Mouse (Mus musculus): Measurements from ENCODE around the gene Dnmt3a. TPM values are rescaled to one million over a fixed set of nuclear protein-coding genes. Genes with fewer than 3 reads are reported as not detected.

The Dnmt3a gene
- polyA plus RNA-seq, 1 experiment from 2014 or later: 116 TPM

DNA sequence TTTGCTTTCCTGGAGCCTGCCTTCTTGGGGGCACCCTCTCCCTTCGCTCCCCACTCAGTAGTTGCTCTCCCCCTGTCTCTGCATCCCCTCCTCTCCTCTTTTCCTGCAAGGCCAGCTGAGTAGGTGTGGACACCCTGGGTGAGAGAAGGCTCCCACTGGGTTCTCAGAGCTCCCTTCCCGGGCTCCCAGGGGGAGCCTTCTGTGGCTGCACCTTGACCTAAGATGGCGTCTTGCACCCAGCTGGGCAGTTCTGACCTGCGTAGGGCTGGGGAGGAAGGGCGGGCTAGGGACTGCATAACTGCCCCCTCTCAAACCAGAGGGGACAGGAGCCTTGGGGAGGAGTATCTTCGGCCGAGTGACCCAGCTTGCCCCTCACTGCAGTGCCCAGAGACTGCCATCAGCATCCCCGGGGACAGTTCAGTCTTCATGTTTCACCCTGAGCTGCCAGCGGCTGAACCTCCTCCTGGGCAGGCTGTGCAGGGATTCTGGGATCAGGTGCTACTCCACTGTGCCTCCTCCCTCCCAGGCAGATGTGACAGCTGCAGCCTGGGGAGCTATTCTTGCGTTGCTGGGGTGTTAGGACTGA, 2.7 kb downstream of the Dnmt3a start:
- Histone ChIP-seq H3K4me1 (peaks cover 57% of the 10 kb centered on the region), H3K4me2 (peak overlapping the region; percentile 82), H3K9me3 (replicated peaks) (no peaks in the 10 kb centered on the region), H3K27ac (replicated peaks) (peak overlapping the region; percentile 96), H3K27me3 (replicated peaks) (no peaks in the 10 kb centered on the region), H3K4me3 (replicated peaks) (peak overlapping the region; percentile 83), H3K36me3 (no peaks in the 10 kb centered on the region), H3K9ac (replicated peaks) (peak overlapping the region; percentile 89)
- 7% methylated on average over 10 of the region's 10 CpGs for WGBS
- peak; percentile 13 for ATAC-seq (ENCODE audit: low FRiP score)

DNA sequence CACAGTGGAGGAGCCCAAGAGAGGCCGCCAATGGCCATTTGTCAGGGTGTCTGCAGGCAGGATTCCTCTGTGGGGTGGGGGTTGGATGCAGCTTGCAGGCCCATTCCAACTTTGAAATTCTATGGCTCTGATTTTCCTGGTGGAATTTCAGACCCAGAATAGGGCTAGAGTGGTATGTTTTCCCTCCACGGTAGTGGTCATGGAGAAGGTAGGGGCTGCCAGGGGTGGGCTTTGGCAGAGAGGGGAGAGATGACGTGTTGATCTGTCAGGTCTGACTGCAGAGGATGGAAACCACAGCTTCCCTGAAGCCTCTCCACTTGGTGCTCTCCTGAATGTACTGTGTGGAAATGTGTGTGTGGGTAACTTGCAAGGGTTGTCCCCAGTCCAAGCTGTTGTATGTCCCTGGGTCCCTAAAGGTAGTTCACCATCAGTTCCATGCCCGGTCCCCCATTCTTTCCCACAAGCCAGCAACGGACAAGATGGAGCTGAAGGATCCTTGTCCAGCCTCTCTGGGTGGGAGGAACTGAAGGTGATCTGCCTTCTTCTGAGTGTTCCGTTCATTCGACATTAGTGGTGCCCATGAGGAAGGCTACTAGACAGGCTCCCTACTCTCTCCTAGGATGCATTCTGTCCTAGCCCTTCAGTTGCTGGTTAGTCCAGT, 3.8 kb downstream of the Dnmt3a start:
- H3K4me3 ChIP-seq (replicated peaks): no peak overlapping the region
- peaks cover 62% of the 10 kb centered on the region for H3K4me1 ChIP-seq
- peak overlapping the region; percentile 28; the same call in 1 of the 2 replicates for H3K27ac ChIP-seq (replicated peaks)
- H3K36me3 ChIP-seq: no peaks in the 10 kb centered on the region
- H3K9me3 ChIP-seq (replicated peaks): no peaks in the 10 kb centered on the region
- peak overlapping the region; percentile 82 for H3K4me2 ChIP-seq
- H3K27me3 ChIP-seq (replicated peaks): no peaks in the 10 kb centered on the region
- 82% methylated on average over 7 of the region's 7 CpGs for WGBS
- ATAC-seq (ENCODE audit: low FRiP score): no peak
- no peak overlapping the region for H3K9ac ChIP-seq (replicated peaks)

DNA sequence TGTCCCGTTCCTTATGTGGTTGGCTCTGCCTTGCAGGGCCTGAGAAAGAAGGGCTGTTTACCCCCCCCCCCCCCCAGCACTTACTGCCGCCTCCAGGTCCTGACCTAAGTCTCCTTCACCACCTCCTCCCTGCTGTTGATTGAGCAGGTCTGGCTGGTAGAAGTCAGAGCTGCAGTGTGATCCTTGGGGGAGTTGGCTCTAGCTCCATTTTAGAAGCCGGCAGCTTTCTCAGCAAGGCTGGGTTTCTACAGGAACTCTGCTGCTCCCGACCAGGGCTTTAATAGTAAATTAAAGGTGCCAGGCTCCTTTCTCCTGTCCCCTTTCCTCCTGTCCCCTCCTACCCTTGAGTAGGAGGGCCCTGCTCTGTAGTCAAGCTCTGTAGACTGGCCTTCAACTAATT, 4.6 kb downstream of the Dnmt3a start:
- 31% methylated on average over 4 of the region's 4 CpGs for WGBS
- 0 out of 2 replicates have a peak overlapping the region, but pooled peaks have one; percentile 23 for H3K27ac ChIP-seq (replicated peaks)
- no peak overlapping the region for H3K4me3 ChIP-seq (replicated peaks)
- H3K27me3 ChIP-seq (replicated peaks): no peaks in the 10 kb centered on the region
- no peaks in the 10 kb centered on the region for H3K9me3 ChIP-seq (replicated peaks)
- H3K9ac ChIP-seq (replicated peaks): no peak overlapping the region
- no peak for ATAC-seq (ENCODE audit: low FRiP score)
- H3K36me3 ChIP-seq: no peaks in the 10 kb centered on the region
- H3K4me1 ChIP-seq: peaks cover 66% of the 10 kb centered on the region
- H3K4me2 ChIP-seq: peak overlapping the region; percentile 82

DNA sequence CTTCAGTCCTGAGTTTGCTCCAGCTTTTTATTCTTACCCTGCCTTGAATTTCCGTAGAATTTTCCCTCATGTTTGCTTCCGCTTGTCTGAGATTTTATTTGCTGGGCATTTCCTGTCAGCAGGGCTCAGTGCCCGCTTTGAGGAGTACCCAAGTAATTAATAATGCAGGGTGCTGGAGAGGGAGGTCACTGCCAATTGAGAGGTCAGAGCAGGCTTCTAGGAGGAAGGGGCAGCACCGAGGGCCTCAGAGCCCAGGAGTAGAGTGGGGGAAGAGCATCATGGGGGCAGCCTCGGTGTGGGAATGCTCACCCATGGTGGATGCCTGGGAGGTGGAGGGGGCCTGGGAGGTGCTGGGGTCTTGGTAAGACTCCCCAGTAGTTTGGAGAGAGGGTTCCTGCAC, 5.8 kb downstream of the Dnmt3a start:
- H3K4me1 ChIP-seq: peaks cover 66% of the 10 kb centered on the region
- H3K4me2 ChIP-seq: peak overlapping the region; percentile 82
- no peak overlapping the region for H3K9ac ChIP-seq (replicated peaks)
- H3K36me3 ChIP-seq: no peaks in the 10 kb centered on the region
- no peak for ATAC-seq (ENCODE audit: low FRiP score)
- no peak overlapping the region for H3K4me3 ChIP-seq (replicated peaks)
- H3K27ac ChIP-seq (replicated peaks): peak overlapping the region; percentile 25; the same call in 1 of the 2 replicates
- 37% methylated on average over 5 of the region's 5 CpGs for WGBS
- H3K27me3 ChIP-seq (replicated peaks): no peaks in the 10 kb centered on the region
- no peaks in the 10 kb centered on the region for H3K9me3 ChIP-seq (replicated peaks)

DNA sequence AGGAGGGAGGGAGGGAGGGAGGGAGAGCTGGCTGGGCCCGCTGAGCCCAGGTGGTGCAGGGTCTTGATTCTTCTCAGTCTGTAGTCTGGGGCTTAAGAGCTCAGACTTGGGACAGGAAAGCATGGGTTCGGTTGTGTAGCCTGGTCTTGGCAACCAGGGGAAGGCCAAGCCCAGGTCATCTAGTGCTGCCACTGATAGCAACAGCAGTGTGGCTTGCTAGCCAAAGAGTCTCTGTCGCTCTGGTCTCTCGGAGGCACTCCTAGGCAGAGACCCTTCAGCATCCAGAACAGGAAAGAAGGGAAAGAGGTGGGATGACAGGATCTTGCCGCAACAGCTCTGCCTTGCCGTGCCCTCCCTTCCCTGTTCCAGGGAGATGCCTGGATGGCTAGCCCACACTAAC, 6.4 kb downstream of the Dnmt3a start:
- no peaks in the 10 kb centered on the region for H3K36me3 ChIP-seq
- H3K4me3 ChIP-seq (replicated peaks): no peak overlapping the region
- ATAC-seq (ENCODE audit: low FRiP score): no peak
- 57% methylated on average over 6 of the region's 6 CpGs for WGBS
- no peak overlapping the region for H3K9ac ChIP-seq (replicated peaks)
- H3K4me1 ChIP-seq: peaks cover 70% of the 10 kb centered on the region
- H3K9me3 ChIP-seq (replicated peaks): no peaks in the 10 kb centered on the region
- no peak overlapping the region for H3K4me2 ChIP-seq
- no peak overlapping the region; the same call in 1 of the 2 replicates for H3K27ac ChIP-seq (replicated peaks)
- H3K27me3 ChIP-seq (replicated peaks): no peaks in the 10 kb centered on the region

DNA sequence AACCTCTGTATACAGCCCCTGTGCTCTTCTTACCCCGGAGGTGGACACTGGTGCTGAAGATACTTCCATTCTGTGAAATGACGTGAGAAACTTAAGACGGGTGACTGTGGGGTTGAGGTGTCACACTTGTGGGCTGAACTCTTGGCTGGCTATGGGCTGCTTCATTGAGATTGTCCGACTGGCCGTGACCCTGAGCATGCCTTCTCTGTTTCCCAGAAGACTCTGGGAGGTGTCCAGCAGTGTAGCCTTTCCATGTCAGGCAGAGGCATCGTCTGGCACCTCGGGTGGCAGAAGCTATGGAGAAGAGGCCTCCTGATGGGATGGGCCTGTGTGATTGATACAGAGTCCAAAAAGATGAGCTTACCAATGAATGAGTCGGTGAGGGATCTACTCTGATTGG, 7.3 kb downstream of the Dnmt3a start:
- H3K9me3 ChIP-seq (replicated peaks): no peaks in the 10 kb centered on the region
- no peaks in the 10 kb centered on the region for H3K36me3 ChIP-seq
- ATAC-seq (ENCODE audit: low FRiP score): no peak
- H3K27ac ChIP-seq (replicated peaks): no peak overlapping the region
- peaks cover 78% of the 10 kb centered on the region for H3K4me1 ChIP-seq
- no peak overlapping the region for H3K4me3 ChIP-seq (replicated peaks)
- no peak overlapping the region for H3K9ac ChIP-seq (replicated peaks)
- H3K4me2 ChIP-seq: no peak overlapping the region
- 92% methylated on average over 8 of the region's 8 CpGs for WGBS
- no peaks in the 10 kb centered on the region for H3K27me3 ChIP-seq (replicated peaks)

DNA sequence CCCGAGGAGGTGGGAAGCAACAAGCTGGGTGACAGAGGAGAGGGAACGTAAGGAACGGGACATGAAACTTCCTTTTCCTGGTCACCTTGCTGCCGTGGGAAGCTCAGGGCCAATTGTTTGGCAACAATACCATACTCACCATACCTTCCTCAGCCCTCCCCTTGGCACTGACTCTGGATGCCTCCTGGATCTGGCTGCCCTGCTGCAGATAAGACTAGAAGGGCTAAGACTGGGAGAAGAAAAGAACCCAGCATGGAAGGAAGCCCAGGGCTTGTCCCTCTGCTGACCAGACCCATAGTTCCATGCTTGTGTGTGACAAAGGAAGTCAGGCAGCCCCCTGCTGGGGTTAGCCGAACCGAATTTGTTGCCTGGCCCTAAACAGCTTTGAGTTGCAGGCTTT, 9.6 kb downstream of the Dnmt3a start:
- WGBS: 49% methylated on average over 6 of the region's 6 CpGs
- H3K4me2 ChIP-seq: no peak overlapping the region
- 0 out of 2 replicates have a peak overlapping the region, but pooled peaks have one; percentile 15 for H3K27ac ChIP-seq (replicated peaks)
- no peaks in the 10 kb centered on the region for H3K27me3 ChIP-seq (replicated peaks)
- ATAC-seq (ENCODE audit: low FRiP score): no peak
- H3K9ac ChIP-seq (replicated peaks): no peak overlapping the region
- no peak overlapping the region for H3K4me3 ChIP-seq (replicated peaks)
- H3K4me1 ChIP-seq: peaks cover 78% of the 10 kb centered on the region
- no peaks in the 10 kb centered on the region for H3K36me3 ChIP-seq
- H3K9me3 ChIP-seq (replicated peaks): no peaks in the 10 kb centered on the region

DNA sequence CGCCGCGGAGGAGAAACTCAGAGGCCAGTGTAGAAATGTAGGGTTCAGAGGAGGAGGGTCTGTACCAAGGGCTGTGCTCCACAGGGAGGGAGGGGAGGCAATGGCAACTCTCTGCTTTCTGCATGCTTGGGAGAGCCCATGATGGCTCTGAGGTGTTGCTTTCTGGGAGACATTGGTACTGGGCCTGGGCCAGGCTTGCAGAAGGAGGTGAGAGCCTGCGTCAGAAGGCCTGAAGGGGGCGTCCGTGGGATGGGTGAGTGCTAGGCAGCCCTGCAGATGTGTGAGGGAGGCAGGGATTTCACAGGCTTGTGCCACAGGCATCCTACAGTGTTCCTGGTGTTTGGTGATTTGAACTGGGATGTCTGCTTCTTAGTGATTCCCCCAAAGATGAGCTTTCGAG, 11.2 kb downstream of the Dnmt3a start:
- no peak overlapping the region for H3K4me3 ChIP-seq (replicated peaks)
- 73% methylated on average over 7 of the region's 7 CpGs for WGBS
- H3K9ac ChIP-seq (replicated peaks): no peak overlapping the region
- H3K27me3 ChIP-seq (replicated peaks): no peaks in the 10 kb centered on the region
- peaks cover 72% of the 10 kb centered on the region for H3K4me1 ChIP-seq
- no peaks in the 10 kb centered on the region for H3K9me3 ChIP-seq (replicated peaks)
- ATAC-seq (ENCODE audit: low FRiP score): no peak
- no peak overlapping the region for H3K4me2 ChIP-seq
- H3K36me3 ChIP-seq: no peaks in the 10 kb centered on the region
- no peak overlapping the region for H3K27ac ChIP-seq (replicated peaks)

DNA sequence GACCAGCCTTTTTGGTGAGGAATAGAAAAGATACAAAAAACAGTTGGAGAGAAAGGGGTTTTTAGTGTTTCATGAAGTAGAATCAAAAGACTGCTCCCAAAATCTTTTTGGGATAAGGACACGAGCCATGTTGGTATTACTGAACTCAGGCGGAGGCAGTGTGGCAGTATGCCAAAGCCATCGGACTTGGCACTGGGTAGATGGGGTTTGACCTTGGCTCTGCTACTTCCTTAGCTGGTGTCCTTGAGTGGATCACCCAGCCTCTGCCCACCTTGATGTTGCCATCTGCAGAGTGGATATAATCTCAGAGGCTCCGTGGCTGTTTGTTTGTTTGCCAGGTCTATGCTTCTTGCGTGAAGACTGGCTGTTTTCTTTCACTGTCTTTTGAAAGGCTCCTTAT, 11.8 kb downstream of the Dnmt3a start:
- no peak overlapping the region for H3K4me2 ChIP-seq
- peak overlapping the region; percentile 23; the same call in 1 of the 2 replicates for H3K27ac ChIP-seq (replicated peaks)
- peaks cover 68% of the 10 kb centered on the region for H3K4me1 ChIP-seq
- WGBS: 81% methylated on average over 5 of the region's 5 CpGs
- H3K9ac ChIP-seq (replicated peaks): no peak overlapping the region
- ATAC-seq (ENCODE audit: low FRiP score): no peak
- H3K27me3 ChIP-seq (replicated peaks): no peaks in the 10 kb centered on the region
- H3K4me3 ChIP-seq (replicated peaks): no peak overlapping the region
- no peaks in the 10 kb centered on the region for H3K9me3 ChIP-seq (replicated peaks)
- no peaks in the 10 kb centered on the region for H3K36me3 ChIP-seq

DNA sequence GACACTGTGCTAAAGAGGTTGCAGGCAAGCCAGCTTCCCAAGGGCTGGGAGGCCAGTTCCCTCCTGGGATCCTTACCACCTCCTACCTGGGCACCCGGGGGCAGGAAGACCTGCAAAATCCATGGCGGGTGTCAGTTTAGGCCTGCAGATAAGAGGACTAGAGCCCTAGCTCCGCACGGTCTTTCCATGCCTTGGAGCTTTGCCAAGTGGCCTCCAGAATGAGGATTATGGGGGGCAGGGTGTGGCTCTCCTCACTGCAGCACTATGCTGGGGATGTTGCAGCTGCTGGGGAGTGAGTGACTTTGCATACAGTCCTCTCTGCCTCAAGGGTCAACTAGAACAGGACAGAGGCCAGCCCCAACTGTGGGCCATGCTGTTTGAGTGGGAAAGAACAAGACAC, 14.1 kb downstream of the Dnmt3a start:
- Histone ChIP-seq H3K36me3 (no peaks in the 10 kb centered on the region), H3K4me1 (peaks cover 80% of the 10 kb centered on the region), H3K27ac (replicated peaks) (no peak overlapping the region), H3K27me3 (replicated peaks) (no peaks in the 10 kb centered on the region), H3K9ac (replicated peaks) (no peak overlapping the region), H3K9me3 (replicated peaks) (no peaks in the 10 kb centered on the region), H3K4me3 (replicated peaks) (no peak overlapping the region), H3K4me2 (no peak overlapping the region)
- no peak for ATAC-seq (ENCODE audit: low FRiP score)
- WGBS: 73% methylated on average over 4 of the region's 4 CpGs

DNA sequence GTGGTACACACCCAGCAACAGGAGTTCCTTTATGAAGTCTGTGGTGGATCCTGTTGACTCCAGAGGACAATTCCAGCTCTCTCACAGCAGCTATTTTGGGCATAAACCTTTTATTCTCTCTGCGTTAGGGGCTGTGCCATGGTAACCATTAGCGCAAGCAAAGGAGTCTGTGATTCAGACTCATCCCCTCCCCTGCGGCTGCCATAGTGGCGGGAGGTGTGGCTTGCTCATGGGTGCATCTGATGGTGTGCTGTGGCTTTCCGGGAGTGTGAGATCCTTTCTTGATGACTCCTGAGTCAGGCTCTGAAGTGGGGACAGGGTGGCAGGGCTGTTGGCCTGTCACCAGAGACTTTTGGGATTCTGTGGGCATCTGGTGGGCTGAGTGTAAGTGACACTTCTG, 17.6 kb downstream of the Dnmt3a start:
- H3K27ac ChIP-seq (replicated peaks): no peak overlapping the region
- peaks cover 65% of the 10 kb centered on the region for H3K4me1 ChIP-seq
- WGBS: 49% methylated on average over 5 of the region's 5 CpGs
- no peak overlapping the region for H3K9ac ChIP-seq (replicated peaks)
- H3K4me2 ChIP-seq: no peak overlapping the region
- no peak overlapping the region for H3K4me3 ChIP-seq (replicated peaks)
- no peaks in the 10 kb centered on the region for H3K36me3 ChIP-seq
- ATAC-seq (ENCODE audit: low FRiP score): no peak
- H3K9me3 ChIP-seq (replicated peaks): no peaks in the 10 kb centered on the region
- no peaks in the 10 kb centered on the region for H3K27me3 ChIP-seq (replicated peaks)

DNA sequence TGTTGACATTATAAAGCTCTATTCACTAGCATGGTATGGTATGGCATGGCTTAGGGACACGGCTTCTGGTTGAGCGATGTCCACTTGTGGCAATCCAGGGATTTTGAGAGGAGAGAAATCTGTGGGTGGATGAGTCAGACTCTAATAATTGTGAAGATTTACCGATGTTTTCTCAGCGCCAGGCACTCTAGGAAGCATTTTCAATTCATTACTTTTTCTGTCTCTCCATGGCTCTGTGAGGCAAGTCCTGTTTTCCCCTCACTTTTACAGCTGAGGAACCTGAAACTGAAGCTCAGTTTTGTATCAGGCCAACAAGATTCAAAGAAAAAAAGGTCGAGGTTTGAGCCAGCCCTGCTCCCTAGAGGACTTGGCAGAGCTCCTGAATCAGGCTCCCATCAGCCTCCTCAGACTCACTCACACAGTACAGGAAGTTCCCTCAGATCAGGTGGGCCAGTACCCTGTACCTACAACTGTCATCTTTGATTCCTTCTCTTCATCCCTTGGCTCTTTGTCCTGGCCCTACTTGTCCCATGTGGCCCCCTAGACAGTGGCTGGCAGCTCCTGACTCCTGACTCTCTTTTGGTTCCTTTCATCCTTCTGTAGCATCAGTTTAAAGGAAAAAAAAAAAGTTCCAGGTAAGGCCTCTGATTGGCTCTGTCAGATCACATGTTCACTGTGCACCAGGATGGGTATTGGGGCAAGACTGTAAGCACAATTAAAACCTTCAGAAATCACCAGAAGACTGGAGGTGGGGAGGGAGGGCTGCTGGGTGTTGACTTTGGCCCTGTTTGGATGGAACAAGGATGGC, 19.3 kb downstream of the Dnmt3a start:
- ATAC-seq (ENCODE audit: low FRiP score): no peak

More for the DNA sequence above, 19.3 kb downstream of the Dnmt3a start:
- Histone ChIP-seq H3K36me3 (no peaks in the 10 kb centered on the region), H3K4me3 (replicated peaks) (no peak overlapping the region), H3K27me3 (replicated peaks) (no peaks in the 10 kb centered on the region), H3K4me1 (peaks cover 48% of the 10 kb centered on the region), H3K4me2 (no peak overlapping the region), H3K27ac (replicated peaks) (peak overlapping the region; percentile 37; the same call in 1 of the 2 replicates), H3K9ac (replicated peaks) (no peak overlapping the region), H3K9me3 (replicated peaks) (no peaks in the 10 kb centered on the region)
- 75% methylated on average over 5 of the region's 5 CpGs for WGBS

All from neural tube, embryonic 15.5 days (tissue).